Mouse (Mus musculus): ENCODE measurements at regions not wholly inside any gene's neighbourhood (a gene's known extent, or its start where the extent isn't known, plus 50 kb on each side); places are given as distances from the start of the nearest gene placed in this dataset.

- Histone ChIP-seq H3K27ac (ENCODE audit: insufficient read depth, low read depth, low read length) (no peak overlapping the region), H3K27me3 (ENCODE audit: control insufficient read depth, insufficient read depth, low read length) (peaks cover 5% of the 10 kb centered on the region), H3K4me3 (ENCODE audit: low read depth, low read length) (no peak overlapping the region), H3K36me3 (ENCODE audit: control insufficient read depth, insufficient read depth, low read length) (no peaks in the 10 kb centered on the region), H3K4me1 (ENCODE audit: control insufficient read depth, insufficient read depth, insufficient read length, low read length) (no peaks in the 10 kb centered on the region)
- WGBS, result 24% methylated on average over 7 of the region's 7 CpGs
- TF ChIP-seq CTCF (IDR thresholded peaks at IDR 0.05; ENCODE audit: extremely low read depth, insufficient read length, insufficient replicate concordance, low read depth, low read length) (no peak), POLR2A (IDR thresholded peaks at IDR 0.05; ENCODE audit: low read depth, low read length) (no peak)
Measured at GRCm38 (mm10) chr9:122592820-122593615, 154.1 kb upstream of the Topaz1 start.

- peaks cover 5% of the 10 kb centered on the region for H3K27me3 ChIP-seq (ENCODE audit: control insufficient read depth, insufficient read depth, low read length)
- no peak for TF ChIP-seq CTCF (IDR thresholded peaks at IDR 0.05; ENCODE audit: extremely low read depth, insufficient read length, insufficient replicate concordance, low read depth, low read length)
- no peak for TF ChIP-seq POLR2A (IDR thresholded peaks at IDR 0.05; ENCODE audit: low read depth, low read length)
- H3K4me3 ChIP-seq (ENCODE audit: low read depth, low read length), result peak overlapping the region; percentile 27
- H3K27ac ChIP-seq (ENCODE audit: insufficient read depth, low read depth, low read length), result no peak overlapping the region
- WGBS, result 4% methylated on average over 31 of the region's 31 CpGs
- no peaks in the 10 kb centered on the region for H3K36me3 ChIP-seq (ENCODE audit: control insufficient read depth, insufficient read depth, low read length)
- no peaks in the 10 kb centered on the region for H3K4me1 ChIP-seq (ENCODE audit: control insufficient read depth, insufficient read depth, insufficient read length, low read length)
Measured at GRCm38 (mm10) chr9:122595120-122595943, 151.8 kb upstream of the Topaz1 start.

- 52% methylated on average over 2 of the region's 2 CpGs for WGBS
- no peak for TF ChIP-seq CTCF (IDR thresholded peaks at IDR 0.05; ENCODE audit: extremely low read depth, insufficient read length, insufficient replicate concordance, low read depth, low read length)
- no peaks in the 10 kb centered on the region for H3K36me3 ChIP-seq (ENCODE audit: control insufficient read depth, insufficient read depth, low read length)
Measured at GRCm38 (mm10) chr9:122603106-122603505, 144.0 kb upstream of the Topaz1 start.

DNA sequence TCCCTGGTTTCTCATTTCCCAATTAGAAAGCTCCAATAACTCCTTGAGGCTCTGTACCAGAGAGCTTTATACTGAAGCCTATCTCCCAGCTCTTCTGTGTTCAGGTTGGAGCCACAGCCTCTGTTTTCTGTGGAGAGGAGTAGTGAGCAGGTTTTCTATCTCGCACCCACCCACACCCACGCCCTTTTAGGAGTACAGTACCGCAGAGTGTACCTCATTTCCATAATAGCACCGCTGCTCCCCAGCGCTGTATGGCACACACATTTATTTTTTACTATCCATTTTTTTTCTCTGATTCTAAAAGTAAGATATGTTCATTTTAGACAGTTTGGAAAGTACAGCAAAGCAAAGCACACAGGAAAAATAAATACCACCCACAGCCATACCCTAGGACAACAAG lies 137.5 kb upstream of the Topaz1 start:
- Histone ChIP-seq H3K36me3 (ENCODE audit: control insufficient read depth, insufficient read depth, low read length) (no peaks in the 10 kb centered on the region), H3K27me3 (ENCODE audit: control insufficient read depth, insufficient read depth, low read length) (no peaks in the 10 kb centered on the region), H3K4me3 (ENCODE audit: low read depth, low read length) (no peak overlapping the region), H3K4me1 (ENCODE audit: control insufficient read depth, insufficient read depth, insufficient read length, low read length) (no peaks in the 10 kb centered on the region), H3K27ac (ENCODE audit: insufficient read depth, low read depth, low read length) (no peak overlapping the region)
- WGBS, result 77% methylated on average over 5 of the region's 5 CpGs
- TF ChIP-seq POLR2A (IDR thresholded peaks at IDR 0.05; ENCODE audit: low read depth, low read length) (no peak), CTCF (IDR thresholded peaks at IDR 0.05; ENCODE audit: extremely low read depth, insufficient read length, insufficient replicate concordance, low read depth, low read length) (no peak)

More at GRCm38 (mm10) chr9:122603106-122603505, 144.0 kb upstream of the Topaz1 start:
- H3K27me3 ChIP-seq (ENCODE audit: control insufficient read depth, insufficient read depth, low read length), result no peaks in the 10 kb centered on the region
- H3K4me1 ChIP-seq (ENCODE audit: control insufficient read depth, insufficient read depth, insufficient read length, low read length), result no peaks in the 10 kb centered on the region
- no peak overlapping the region for H3K4me3 ChIP-seq (ENCODE audit: low read depth, low read length)
- H3K27ac ChIP-seq (ENCODE audit: insufficient read depth, low read depth, low read length), result no peak overlapping the region

- Histone ChIP-seq H3K4me1 (ENCODE audit: control insufficient read depth, insufficient read depth, insufficient read length, low read length) (no peaks in the 10 kb centered on the region), H3K4me3 (ENCODE audit: low read depth, low read length) (no peak overlapping the region), H3K27me3 (ENCODE audit: control insufficient read depth, insufficient read depth, low read length) (no peaks in the 10 kb centered on the region), H3K36me3 (ENCODE audit: control insufficient read depth, insufficient read depth, low read length) (no peaks in the 10 kb centered on the region), H3K27ac (ENCODE audit: insufficient read depth, low read depth, low read length) (no peak overlapping the region)
- 90% methylated on average over 10 of the region's 10 CpGs for WGBS
- TF ChIP-seq POLR2A (IDR thresholded peaks at IDR 0.05; ENCODE audit: low read depth, low read length) (no peak), CTCF (IDR thresholded peaks at IDR 0.05; ENCODE audit: extremely low read depth, insufficient read length, insufficient replicate concordance, low read depth, low read length) (no peak)
Measured at GRCm38 (mm10) chr9:122610918-122611317, 136.2 kb upstream of the Topaz1 start.

GRCm38 (mm10) chr9:122614579-122615252 lies 132.4 kb upstream of the Topaz1 start:
- 30% methylated on average over 5 of the region's 5 CpGs for WGBS

More at GRCm38 (mm10) chr9:122614579-122615252, 132.4 kb upstream of the Topaz1 start:
- H3K27ac ChIP-seq (ENCODE audit: insufficient read depth, low read depth, low read length), result no peak overlapping the region
- no peak for TF ChIP-seq CTCF (IDR thresholded peaks at IDR 0.05; ENCODE audit: extremely low read depth, insufficient read length, insufficient replicate concordance, low read depth, low read length)
- TF ChIP-seq POLR2A (IDR thresholded peaks at IDR 0.05; ENCODE audit: low read depth, low read length), result no peak
- no peaks in the 10 kb centered on the region for H3K36me3 ChIP-seq (ENCODE audit: control insufficient read depth, insufficient read depth, low read length)
- H3K27me3 ChIP-seq (ENCODE audit: control insufficient read depth, insufficient read depth, low read length), result no peaks in the 10 kb centered on the region
- no peak overlapping the region for H3K4me3 ChIP-seq (ENCODE audit: low read depth, low read length)
- H3K4me1 ChIP-seq (ENCODE audit: control insufficient read depth, insufficient read depth, insufficient read length, low read length), result no peaks in the 10 kb centered on the region

All from small intestine, adult 2 months (tissue).